Mouse (Mus musculus) gastrocnemius, adult 2 months (tissue): ENCODE measurements at regions not wholly inside any gene's neighbourhood (a gene's known extent, or its start where the extent isn't known, plus 50 kb on each side); places are given as distances from the start of the nearest gene placed in this dataset.
A peak's percentile ranks its signal among the peaks of the same experiment; 100 is the strongest.

Source experiments
- DNase-seq: peaks from one replicate; pipeline ENCODE4 v3.0.0; 2022
- H3K27ac ChIP-seq: fragments of 200-600 bp; 2 replicates; pipeline ENCODE4 v1.8.1; 2022; ENCODE audit warnings: mild to moderate bottlenecking
- H3K4me3 ChIP-seq: fragments of 200-600 bp; 2 replicates; pipeline ENCODE4 v1.8.1; 2022; ENCODE audit warnings: mild to moderate bottlenecking, moderate library complexity
- CTCF ChIP-seq: fragments of 200-600 bp; IDR thresholded peaks from 2 replicates; pipeline ENCODE4 v1.8.1; 2022; ENCODE audit warnings: antibody characterized with exemption, mild to moderate bottlenecking, moderate library complexity
- intact Hi-C: fragments of 180-260 bp; cut with DNase I; formaldehyde crosslinking; loops from one replicate; pipeline ENCODE4 v1.15.1; 2025

DNA sequence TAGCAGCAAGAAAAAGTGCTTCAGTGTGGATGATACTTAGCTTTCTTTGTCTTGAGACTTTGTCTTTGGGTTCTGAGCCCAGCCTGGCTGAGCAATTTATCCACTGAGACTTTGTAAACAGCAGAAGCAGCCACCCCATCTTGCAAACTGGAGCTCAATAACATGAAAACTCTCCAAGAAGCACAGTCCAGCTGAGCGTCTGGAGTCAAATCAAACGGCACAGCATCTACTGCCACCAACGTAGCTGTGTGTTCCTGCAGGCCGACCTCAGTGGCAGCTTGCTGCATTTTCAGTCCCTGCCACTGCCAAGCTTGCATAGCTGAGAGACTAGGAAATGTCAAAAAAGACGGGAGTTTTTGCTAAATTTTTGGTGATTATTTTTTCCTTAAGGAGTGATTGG lies 68.8 kb upstream of the Galnt17 start:
- peak; percentile 33 for DNase-seq
- Histone ChIP-seq H3K4me3 (no peak overlapping the region), H3K27ac (no peak overlapping the region; the same call in 1 of the 2 replicates)
- intact Hi-C loops: no loop called here
- no peak for TF ChIP-seq CTCF

- H3K27ac ChIP-seq: peak overlapping the region; percentile 48
- TF ChIP-seq CTCF: no peak
- no peak overlapping the region for H3K4me3 ChIP-seq
- DNase-seq: peak; percentile 48
- intact Hi-C loops: no loop called here
Measured at GRCm38 (mm10) chr5:131371341-131372134, 63.2 kb upstream of the Galnt17 start.

DNA sequence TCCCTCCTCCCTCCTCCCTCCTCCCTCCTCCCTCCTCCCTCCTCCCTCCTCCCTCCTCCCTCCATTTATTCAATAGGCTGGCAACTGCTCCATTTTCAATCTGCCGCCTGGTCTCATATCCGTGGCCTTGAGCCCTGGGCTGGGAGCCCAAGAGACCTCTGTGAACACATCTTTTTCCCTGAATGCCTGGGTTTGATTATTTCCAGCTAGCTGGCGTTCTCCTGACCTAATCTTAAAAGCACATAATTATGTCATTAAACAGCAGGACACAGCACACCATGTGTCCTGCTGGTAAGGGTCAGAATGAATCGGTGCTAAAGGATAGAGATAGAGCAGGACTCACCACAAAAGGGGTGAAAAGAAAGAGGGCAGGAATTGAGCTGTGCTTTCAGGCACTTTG lies 59.2 kb upstream of the Galnt17 start:
- Histone ChIP-seq H3K4me3 (no peak overlapping the region), H3K27ac (no peak overlapping the region)
- TF ChIP-seq CTCF: no peak
- DNase-seq: peak; percentile 36
- intact Hi-C loops: no loop called here

- no peak for TF ChIP-seq CTCF
- Histone ChIP-seq H3K27ac (no peak overlapping the region), H3K4me3 (no peak overlapping the region)
- intact Hi-C loops: no loop called here
- no peak for DNase-seq
Measured at GRCm38 (mm10) chr5:131359831-131360230, 51.5 kb upstream of the Galnt17 start.
